Mouse (Mus musculus) hindbrain, embryonic 10.5 days (tissue): ENCODE data around the gene Foxp1. TPM values are rescaled to one million over a fixed set of nuclear protein-coding genes. Genes with fewer than 3 reads are reported as not detected.

ENCODE experiments used
- DNase-seq: peaks from one replicate; pipeline ENCODE4 v3.0.0-alpha.2; 2017; ENCODE audit warnings: low spot score
- H3K27ac ChIP-seq: fragments of 300-500 bp; sonication (generic); 2 replicates; pipeline ENCODE4 v1.5.1; 2016; ENCODE audit warnings: mild to moderate bottlenecking, moderate library complexity
- H3K27me3 ChIP-seq: fragments of 300-500 bp; sonication (generic); 2 replicates; pipeline ENCODE4 v1.6.1; 2016; ENCODE audit warnings: mild to moderate bottlenecking; ENCODE audit not compliant: poor library complexity, insufficient read depth, severe bottlenecking
- H3K36me3 ChIP-seq: fragments of 300-500 bp; sonication (generic); 2 replicates; pipeline ENCODE4 v1.6.1; 2016; ENCODE audit warnings: mild to moderate bottlenecking, moderate library complexity
- H3K4me1 ChIP-seq: fragments of 300-500 bp; sonication (generic); replicated peaks from 2 replicates; pipeline ENCODE4 v1.6.1; 2016; ENCODE audit warnings: mild to moderate bottlenecking
- H3K4me3 ChIP-seq: fragments of 300-500 bp; sonication (generic); 2 replicates; pipeline ENCODE4 v1.5.1; 2016; ENCODE audit warnings: mild to moderate bottlenecking, moderate library complexity
- H3K9me3 ChIP-seq: fragments of 300-500 bp; sonication (generic); 2 replicates; pipeline ENCODE4 v1.6.1; 2016; ENCODE audit warnings: mild to moderate bottlenecking, moderate library complexity
- WGBS: fragments of 180-500 bp; shearing (Covaris S2); methylation state at CpG from one replicate; pipeline ENCODE4 v1.1.7; 2016; 5-methylcytosine and 5-hydroxymethylcytosine counted together
- polyA plus RNA-seq: library from polyadenylated mRNA; unstranded; fragments of >200 nt; fragmentation: Nextera tagmentation; extraction: Ambion mirVana; gene quantifications from 2 replicates; pipeline ENCODE4 v1.2.1, GENCODE M21; 2016

Gene Foxp1
- polyA plus RNA-seq, 1 experiment from 2014 or later = 64.3 TPM

GRCm38 (mm10) chr6:99160348-99160693, 362.2 kb downstream of the Foxp1 start:
- DNase-seq = peak; percentile 29
- Histone ChIP-seq H3K4me3 (no peak overlapping the region), H3K27ac (peak overlapping the region; percentile 70), H3K9me3 (no peaks in the 10 kb centered on the region), H3K27me3 (no peaks in the 10 kb centered on the region), H3K36me3 (no peaks in the 10 kb centered on the region), H3K4me1 (peaks cover 25% of the 10 kb centered on the region)
- WGBS = 68% methylated on average over 9 of the region's 9 CpGs

GRCm38 (mm10) chr6:99159452-99160347, 362.8 kb downstream of the Foxp1 start:
- WGBS = 68% methylated on average over 23 of the region's 23 CpGs
- DNase-seq = peak; percentile 18

GRCm38 (mm10) chr6:99153682-99154081, 368.8 kb downstream of the Foxp1 start:
- no peak for DNase-seq
- Histone ChIP-seq H3K36me3 (no peaks in the 10 kb centered on the region), H3K4me1 (peaks cover 7% of the 10 kb centered on the region; the same call in 1 of the 2 replicates), H3K9me3 (no peaks in the 10 kb centered on the region), H3K27me3 (no peaks in the 10 kb centered on the region), H3K4me3 (no peak overlapping the region), H3K27ac (no peak overlapping the region)
- WGBS = 93% methylated on average over 4 of the region's 4 CpGs

More at GRCm38 (mm10) chr6:99159452-99160347, 362.8 kb downstream of the Foxp1 start:
- Histone ChIP-seq H3K9me3 (no peaks in the 10 kb centered on the region), H3K4me3 (no peak overlapping the region), H3K27me3 (no peaks in the 10 kb centered on the region), H3K4me1 (peaks cover 25% of the 10 kb centered on the region), H3K27ac (peak overlapping the region; percentile 70), H3K36me3 (no peaks in the 10 kb centered on the region)

- H3K4me1 ChIP-seq = 0 out of 2 replicates have a peak, but pooled peaks cover 4% of the 10 kb centered on the region
- no peak overlapping the region for H3K4me3 ChIP-seq
- 86% methylated on average over 7 of the region's 7 CpGs for WGBS
- H3K27me3 ChIP-seq = no peaks in the 10 kb centered on the region
- no peaks in the 10 kb centered on the region for H3K9me3 ChIP-seq
- DNase-seq = no peak
- H3K36me3 ChIP-seq = no peaks in the 10 kb centered on the region
- H3K27ac ChIP-seq = no peak overlapping the region
Observed at GRCm38 (mm10) chr6:99146400-99146905, 376.1 kb downstream of the Foxp1 start.

GRCm38 (mm10) chr6:99145033-99145432, 377.5 kb downstream of the Foxp1 start:
- Histone ChIP-seq H3K4me1 (peaks cover 14% of the 10 kb centered on the region; the same call in 1 of the 2 replicates), H3K4me3 (no peak overlapping the region), H3K27me3 (no peaks in the 10 kb centered on the region), H3K27ac (no peak overlapping the region), H3K9me3 (no peaks in the 10 kb centered on the region), H3K36me3 (no peaks in the 10 kb centered on the region)
- 85% methylated on average over 7 of the region's 7 CpGs for WGBS
- DNase-seq = no peak

- WGBS = 83% methylated on average over 4 of the region's 4 CpGs
- no peaks in the 10 kb centered on the region for H3K36me3 ChIP-seq
- DNase-seq = no peak
- peaks cover 16% of the 10 kb centered on the region; the same call in 1 of the 2 replicates for H3K4me1 ChIP-seq
- H3K27me3 ChIP-seq = no peaks in the 10 kb centered on the region
- no peak overlapping the region for H3K27ac ChIP-seq
- H3K9me3 ChIP-seq = no peaks in the 10 kb centered on the region
- no peak overlapping the region for H3K4me3 ChIP-seq
Observed at GRCm38 (mm10) chr6:99143756-99144036, 378.8 kb downstream of the Foxp1 start.

- H3K4me3 ChIP-seq = no peak overlapping the region
- 79% methylated on average over 10 of the region's 10 CpGs for WGBS
- no peaks in the 10 kb centered on the region for H3K36me3 ChIP-seq
- no peaks in the 10 kb centered on the region for H3K9me3 ChIP-seq
- H3K27me3 ChIP-seq = no peaks in the 10 kb centered on the region
- H3K27ac ChIP-seq = no peak overlapping the region; the same call in 1 of the 2 replicates
- H3K4me1 ChIP-seq = peaks cover 18% of the 10 kb centered on the region
- DNase-seq = no peak
Observed at GRCm38 (mm10) chr6:99142900-99143755, 379.4 kb downstream of the Foxp1 start.

- H3K4me1 ChIP-seq = peaks cover 58% of the 10 kb centered on the region
- 63% methylated on average over 11 of the region's 11 CpGs for WGBS
- H3K36me3 ChIP-seq = no peaks in the 10 kb centered on the region
- no peak for DNase-seq
- H3K27me3 ChIP-seq = no peaks in the 10 kb centered on the region
- no peak overlapping the region for H3K27ac ChIP-seq
- no peak overlapping the region for H3K4me3 ChIP-seq
- H3K9me3 ChIP-seq = no peaks in the 10 kb centered on the region
Observed at GRCm38 (mm10) chr6:99138041-99138440, 384.5 kb downstream of the Foxp1 start.

- Histone ChIP-seq H3K4me1 (peaks cover 57% of the 10 kb centered on the region), H3K27ac (no peak overlapping the region), H3K4me3 (no peak overlapping the region), H3K27me3 (no peaks in the 10 kb centered on the region), H3K9me3 (no peaks in the 10 kb centered on the region), H3K36me3 (no peaks in the 10 kb centered on the region)
- 87% methylated on average over 11 of the region's 11 CpGs for WGBS
- no peak for DNase-seq
Observed at GRCm38 (mm10) chr6:99137071-99137470, 385.4 kb downstream of the Foxp1 start.

GRCm38 (mm10) chr6:99135938-99136729, 386.4 kb downstream of the Foxp1 start:
- Histone ChIP-seq H3K4me3 (no peak overlapping the region), H3K27ac (peak overlapping the region; percentile 63), H3K27me3 (no peaks in the 10 kb centered on the region), H3K36me3 (no peaks in the 10 kb centered on the region), H3K9me3 (no peaks in the 10 kb centered on the region), H3K4me1 (peaks cover 63% of the 10 kb centered on the region)
- 17% methylated on average over 11 of the region's 11 CpGs for WGBS
- peak; percentile 40 for DNase-seq

GRCm38 (mm10) chr6:99131815-99132214, 390.7 kb downstream of the Foxp1 start:
- peaks cover 49% of the 10 kb centered on the region for H3K4me1 ChIP-seq

GRCm38 (mm10) chr6:99130758-99131410, 391.6 kb downstream of the Foxp1 start:
- 63% methylated on average over 10 of the region's 10 CpGs for WGBS
- DNase-seq = no peak

More at GRCm38 (mm10) chr6:99131815-99132214, 390.7 kb downstream of the Foxp1 start:
- Histone ChIP-seq H3K27ac (no peak overlapping the region), H3K27me3 (no peaks in the 10 kb centered on the region), H3K9me3 (no peaks in the 10 kb centered on the region), H3K4me3 (no peak overlapping the region), H3K36me3 (no peaks in the 10 kb centered on the region)
- 75% methylated on average over 4 of the region's 4 CpGs for WGBS
- no peak for DNase-seq

More at GRCm38 (mm10) chr6:99130758-99131410, 391.6 kb downstream of the Foxp1 start:
- peaks cover 40% of the 10 kb centered on the region for H3K4me1 ChIP-seq
- no peak overlapping the region for H3K4me3 ChIP-seq
- no peaks in the 10 kb centered on the region for H3K27me3 ChIP-seq
- H3K27ac ChIP-seq = peak overlapping the region; percentile 16
- no peaks in the 10 kb centered on the region for H3K9me3 ChIP-seq
- no peaks in the 10 kb centered on the region for H3K36me3 ChIP-seq
